Mouse (Mus musculus) cerebellum, adult 11 months (tissue): ENCODE results near the gene Ctbp1.
A peak's percentile ranks its signal among the peaks of the same experiment; 100 is the strongest.

ENCODE experiments used
- DNase-seq: peaks from one replicate; pipeline ENCODE4 v3.0.0; 2022

Gene Ctbp1

GRCm38 (mm10) chr5:33239934-33240333 lies 34.9 kb downstream of the Ctbp1 start:
- DNase-seq: no peak

DNA sequence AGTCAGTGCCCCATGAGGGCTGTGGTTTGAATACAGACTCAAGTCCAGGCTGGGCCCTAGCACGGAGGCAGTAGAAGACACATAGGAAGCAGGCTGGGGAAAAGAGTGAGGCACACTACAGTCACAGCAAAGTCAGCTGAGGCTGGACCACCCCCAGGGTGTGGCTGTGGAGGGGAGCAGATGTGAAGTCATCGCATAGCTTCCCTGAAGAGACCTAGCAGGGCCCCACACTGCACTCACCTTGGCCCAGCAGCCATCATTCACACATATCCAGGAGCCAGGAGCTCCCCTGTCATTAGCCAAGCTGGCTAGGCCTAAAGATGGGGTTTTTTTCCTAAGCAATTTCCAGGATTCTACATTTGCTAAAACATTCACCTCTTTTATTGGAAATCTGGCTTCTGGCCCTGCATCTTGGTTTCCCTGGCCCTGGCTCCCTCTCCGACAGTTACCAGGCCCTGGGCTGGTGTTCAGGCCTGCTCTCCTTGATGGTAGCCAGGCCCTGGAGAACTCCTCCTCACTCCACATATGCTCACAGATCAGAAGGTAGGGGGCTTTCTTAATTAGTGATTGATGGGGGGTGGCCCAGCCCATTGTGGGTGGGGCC lies 35.6 kb downstream of the Ctbp1 start:
- no peak for DNase-seq

- no peak for DNase-seq
Measured at GRCm38 (mm10) chr5:33238256-33238645, 36.5 kb downstream of the Ctbp1 start.

DNA sequence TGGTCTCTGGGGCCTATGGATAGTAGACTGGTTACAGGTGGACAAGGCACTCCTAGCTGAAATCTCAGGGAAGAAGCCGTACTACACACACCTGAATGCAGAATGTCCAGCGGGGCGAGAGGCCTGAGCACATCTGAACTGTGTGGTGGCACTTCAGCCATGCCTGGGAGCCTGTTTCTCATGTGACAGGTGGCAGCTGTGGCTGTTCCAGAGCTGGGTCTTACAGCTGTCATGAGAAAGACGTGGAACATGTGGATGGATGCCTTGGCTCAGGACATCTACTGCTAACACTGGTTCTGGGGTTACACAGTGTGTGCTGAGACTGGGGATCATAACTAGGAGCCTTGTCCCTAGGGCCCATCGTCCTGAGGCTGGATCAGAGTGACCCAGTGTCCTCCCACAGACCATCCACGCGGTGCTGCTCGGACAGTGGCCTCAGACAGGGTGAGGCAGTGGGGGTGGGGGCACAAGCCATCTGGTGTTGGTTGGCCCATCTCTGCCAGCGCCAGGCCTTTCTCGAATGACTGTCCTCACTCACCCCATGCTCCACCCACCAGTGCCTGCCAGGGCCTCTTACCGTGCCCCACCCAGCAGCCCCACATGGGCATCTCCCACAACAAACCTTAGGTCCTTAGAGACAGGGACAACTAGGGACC lies 37.1 kb downstream of the Ctbp1 start:
- DNase-seq: no peak

DNA sequence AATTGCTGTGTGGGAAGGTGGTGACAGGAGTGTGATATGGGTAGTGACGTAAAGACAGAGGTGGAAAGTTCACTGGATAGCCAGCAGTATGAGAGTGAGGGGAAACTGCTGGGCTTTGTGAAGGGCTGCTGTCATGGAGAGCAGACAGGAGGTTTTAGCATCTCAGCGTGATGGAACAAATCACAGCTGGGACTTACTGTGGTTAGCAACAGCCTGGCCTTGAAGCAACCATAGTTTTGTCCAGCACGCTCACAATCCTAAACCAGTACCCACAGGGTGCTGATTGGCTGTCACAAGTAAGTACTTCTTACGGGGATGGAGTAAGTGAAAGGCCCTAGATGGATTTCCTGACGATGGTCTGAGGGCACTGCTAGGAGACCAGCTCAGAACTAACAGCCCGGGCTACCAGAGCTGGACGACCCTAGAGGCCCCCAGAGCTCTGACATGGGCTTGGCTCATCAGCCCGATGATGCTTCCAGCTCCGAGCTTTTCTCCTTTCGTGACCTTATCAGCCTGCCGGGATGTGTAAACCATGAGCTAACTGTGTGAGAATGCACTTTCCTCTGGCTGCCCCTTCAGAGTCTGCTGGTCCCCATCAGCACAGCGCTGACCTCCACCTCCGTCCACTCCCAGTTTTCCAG lies 40.3 kb downstream of the Ctbp1 start:
- no peak for DNase-seq

GRCm38 (mm10) chr5:33232791-33233190 lies 42.0 kb downstream of the Ctbp1 start:
- no peak for DNase-seq

DNA sequence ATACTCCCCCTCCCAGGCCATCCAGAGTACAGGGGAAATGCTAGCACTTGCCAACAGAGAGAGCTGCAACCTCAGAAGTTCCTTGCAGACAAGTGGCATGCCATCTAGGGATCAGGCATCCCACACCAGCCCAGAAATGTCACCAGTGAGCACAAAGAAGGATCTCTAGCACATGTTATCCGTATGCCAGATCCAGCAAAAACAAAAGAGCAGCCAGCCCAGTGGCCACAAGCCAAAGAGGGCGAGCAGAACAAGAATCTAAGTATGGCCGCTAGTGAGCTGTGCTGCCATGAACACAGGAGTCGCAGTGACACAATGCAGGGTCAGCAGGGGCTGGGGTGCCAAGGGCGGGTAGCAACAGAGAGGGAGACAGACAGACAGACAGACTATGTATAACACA lies 44.5 kb downstream of the Ctbp1 start:
- DNase-seq: no peak

DNA sequence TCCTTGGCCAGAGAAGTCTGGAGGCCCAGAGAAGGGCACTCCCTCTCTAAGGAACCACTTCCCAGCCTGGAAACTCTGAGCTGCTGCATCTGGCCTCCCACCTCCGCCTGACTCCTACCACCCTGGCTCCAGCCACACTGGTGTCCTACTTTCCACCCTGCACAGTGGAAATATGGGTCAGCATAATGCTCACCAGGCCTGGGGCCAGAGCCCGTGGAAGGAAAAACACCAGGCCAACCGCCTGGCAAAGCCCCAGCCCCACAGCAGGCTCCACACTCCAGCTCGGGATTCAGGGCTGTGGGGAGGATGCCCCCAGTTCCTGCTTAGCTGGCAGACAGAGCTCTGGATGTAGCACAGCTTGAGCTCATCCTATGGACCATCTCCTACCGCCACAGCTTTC lies 46.4 kb downstream of the Ctbp1 start:
- DNase-seq: peak; percentile 81

DNA sequence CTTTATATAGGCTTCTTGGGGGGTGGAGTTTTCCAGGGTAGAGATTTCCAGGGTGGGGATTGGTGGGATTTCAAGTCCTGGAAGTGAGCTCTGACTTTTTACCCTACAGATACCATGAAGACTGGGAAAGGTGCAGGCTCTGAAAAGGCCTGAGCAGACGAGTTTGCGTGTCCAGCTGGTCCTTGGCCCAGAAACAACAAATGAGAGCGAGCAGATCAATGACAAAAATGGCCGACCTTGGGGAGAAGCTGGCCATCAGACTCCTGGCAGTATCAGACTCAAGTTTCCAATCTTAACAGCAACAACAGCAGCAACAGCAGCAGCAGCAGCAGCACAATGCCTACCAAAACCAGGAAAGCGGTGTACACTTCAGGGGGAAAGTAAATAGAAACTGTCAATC lies 49.1 kb downstream of the Ctbp1 start:
- no peak for DNase-seq

- no peak for DNase-seq
Measured at GRCm38 (mm10) chr5:33224491-33224890, 50.3 kb downstream of the Ctbp1 start.

DNA sequence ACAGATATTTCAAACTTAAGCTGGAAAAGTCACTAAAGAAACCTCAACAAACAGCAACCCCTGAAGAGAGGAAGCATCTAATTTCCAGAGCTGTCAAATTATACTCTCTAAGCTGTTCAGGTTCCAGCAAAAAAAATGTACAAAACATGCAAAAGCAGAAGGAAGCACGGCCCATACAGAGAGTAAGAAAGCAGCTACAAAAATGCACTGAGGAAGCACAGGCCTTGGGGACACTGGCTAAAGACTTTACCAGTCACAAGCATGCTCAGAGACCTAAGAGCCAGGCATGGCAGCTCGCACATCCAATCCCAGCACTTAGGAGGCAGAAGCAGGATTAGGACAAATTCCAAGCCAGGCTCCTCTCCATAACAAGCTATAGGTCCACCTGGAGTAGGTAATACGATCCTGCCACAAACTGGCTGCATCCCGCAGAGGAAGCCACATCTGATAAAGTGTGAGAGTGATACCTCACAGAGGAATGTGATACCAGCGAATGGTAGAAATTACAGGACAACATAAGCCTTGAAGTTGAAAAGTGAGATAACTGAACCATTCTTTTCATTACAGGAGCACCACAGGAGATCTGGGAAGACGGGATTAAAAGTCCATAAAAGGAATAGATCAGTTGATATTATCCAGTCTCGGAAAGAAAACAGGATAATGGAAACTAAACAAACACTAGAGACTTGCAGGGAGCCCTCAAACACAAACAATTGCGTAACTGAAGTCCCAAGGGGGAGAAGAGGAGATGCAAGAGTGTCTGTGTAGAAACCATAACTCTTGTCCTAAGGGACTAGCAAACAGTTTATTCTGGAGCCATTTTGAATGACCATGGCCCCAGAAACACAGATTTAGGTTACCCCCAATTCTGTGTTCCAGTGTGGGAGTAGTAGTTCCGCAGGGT lies 51.7 kb downstream of the Ctbp1 start:
- DNase-seq: no peak

GRCm38 (mm10) chr5:33222389-33222788 lies 52.4 kb downstream of the Ctbp1 start:
- no peak for DNase-seq

DNA sequence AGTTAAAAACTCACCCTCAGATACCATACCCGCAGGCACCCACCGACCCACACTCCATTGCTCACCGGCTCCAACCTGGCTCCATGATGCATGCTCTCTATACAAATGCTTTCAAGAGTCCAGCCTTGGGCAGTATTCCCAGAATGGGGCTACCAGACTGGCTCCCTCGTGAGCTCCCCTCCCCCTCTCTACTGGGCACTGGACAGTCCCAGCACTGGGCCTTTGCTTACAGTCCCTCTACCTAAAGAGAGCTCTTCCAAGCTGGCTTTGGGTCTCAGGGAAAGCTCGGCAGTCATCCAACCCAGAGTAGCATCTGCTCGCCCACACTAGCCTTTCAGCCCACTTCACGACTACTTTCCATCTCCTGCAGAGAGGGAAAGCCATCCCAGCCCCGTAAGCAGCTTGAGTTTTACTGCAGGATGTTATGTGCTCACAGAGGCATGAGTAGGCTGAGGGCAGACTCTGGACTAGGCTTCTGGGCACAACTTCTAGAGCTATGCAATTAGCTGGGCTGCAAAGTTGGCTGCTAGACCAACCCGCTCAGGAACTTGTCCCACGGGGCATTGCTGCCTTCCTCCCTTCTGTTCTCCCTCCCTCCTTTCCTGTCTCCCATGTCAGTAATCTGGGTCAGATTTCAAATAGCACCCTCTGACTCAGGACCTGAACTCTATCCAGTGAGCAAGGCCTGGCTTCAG lies 54.3 kb downstream of the Ctbp1 start:
- no peak for DNase-seq

- DNase-seq: no peak
Measured at GRCm38 (mm10) chr5:33219831-33220230, 55.0 kb downstream of the Ctbp1 start.

- no peak for DNase-seq
Measured at GRCm38 (mm10) chr5:33218746-33219449, 55.9 kb downstream of the Ctbp1 start.

GRCm38 (mm10) chr5:33218081-33218480 lies 56.7 kb downstream of the Ctbp1 start, which contains the start of gene Spon2:
Spon2 (minus strand) TSS chr5:33218455.
- no peak for DNase-seq

GRCm38 (mm10) chr5:33217663-33218062 lies 57.1 kb downstream of the Ctbp1 start:
- DNase-seq: no peak

GRCm38 (mm10) chr5:33214723-33215122 lies 60.1 kb downstream of the Ctbp1 start:
- DNase-seq: no peak

- no peak for DNase-seq
Measured at GRCm38 (mm10) chr5:33211254-33211653, 63.5 kb downstream of the Ctbp1 start.

DNA sequence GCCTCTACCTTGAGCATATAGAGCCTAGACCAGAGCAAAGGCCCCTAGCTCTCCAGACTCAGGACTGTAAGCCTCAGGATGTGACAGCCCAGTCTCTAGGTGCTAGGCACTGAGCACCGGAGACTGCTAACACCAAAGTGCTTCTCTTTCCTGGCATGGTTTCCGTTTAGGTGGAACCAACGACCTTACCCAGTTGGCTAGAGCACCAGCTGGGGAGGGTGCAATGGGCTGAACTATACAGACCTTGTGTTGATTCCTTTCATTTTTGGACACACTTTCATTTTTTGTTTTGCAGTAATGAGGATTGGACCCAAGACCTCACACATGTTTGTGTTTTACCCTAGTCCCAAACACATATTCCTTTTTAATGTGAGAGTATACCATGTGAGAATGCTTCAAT lies 64.3 kb downstream of the Ctbp1 start:
- DNase-seq: no peak

GRCm38 (mm10) chr5:33208533-33209245 lies 66.1 kb downstream of the Ctbp1 start:
- DNase-seq: no peak
